Mouse (Mus musculus): ENCODE results near the gene Sult3a1. TPM values are rescaled to one million over a fixed set of nuclear protein-coding genes. Genes with fewer than 3 reads are reported as not detected.
A peak's percentile ranks its signal among the peaks of the same experiment; 100 is the strongest.
"Not testable (repeated sequence)": the region's sequence is repeated elsewhere in the genome, so short reads cannot be mapped to it uniquely, and the experiment has no call there.

Sult3a1 gene
- total RNA-seq (2021): not detected
- long read RNA-seq, experiment 1: 0 reads
- long read RNA-seq, experiment 2: 0 reads

DNA sequence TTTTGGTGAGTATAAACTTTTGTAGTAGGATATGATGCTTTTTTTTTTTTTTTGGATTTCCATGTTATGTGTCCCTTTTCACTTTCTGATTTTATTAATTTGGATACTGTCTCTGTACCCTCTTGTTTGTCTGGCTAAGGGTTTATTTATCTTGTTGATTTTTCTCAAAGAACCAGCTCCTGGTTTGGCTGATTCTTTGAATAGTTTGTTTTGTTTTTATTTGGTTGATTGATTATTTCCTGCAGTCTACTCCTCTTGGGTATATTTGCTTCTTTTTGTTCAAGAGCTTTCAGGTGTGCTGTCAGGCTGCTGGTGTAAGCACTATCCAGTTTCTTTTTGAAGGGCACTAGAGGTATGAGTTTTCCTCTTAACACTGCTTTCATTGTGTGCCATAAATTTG, at the start of gene Sult3a1:
Sult3a1 (plus strand) TSS at position 301 of the 400 bp plus-strand sequence.
- DNase-seq: no peak

GRCm38 (mm10) chr10:33811807-33812206, 45.7 kb upstream of the Sult3a1 start:
- DNase-seq: no peak

DNA sequence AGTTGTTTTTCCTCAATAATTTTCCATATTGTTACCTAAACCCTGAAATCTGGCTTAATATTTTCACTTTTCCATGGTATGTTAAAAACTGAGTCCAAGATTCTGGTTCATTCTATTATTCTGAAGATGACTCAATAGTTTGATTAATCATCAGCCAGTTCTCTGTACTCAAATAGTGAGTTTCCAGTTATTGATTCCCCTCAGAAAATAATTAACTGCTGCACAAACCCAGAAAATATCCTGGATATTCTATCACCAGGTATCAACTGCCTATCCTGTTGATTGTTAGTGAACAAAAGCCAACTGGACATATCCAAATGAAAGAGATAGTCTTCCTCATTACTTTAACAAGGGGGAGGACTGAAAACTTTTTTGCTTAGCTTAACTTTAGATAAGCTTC, 43.3 kb upstream of the Sult3a1 start:
- DNase-seq: no peak

DNA sequence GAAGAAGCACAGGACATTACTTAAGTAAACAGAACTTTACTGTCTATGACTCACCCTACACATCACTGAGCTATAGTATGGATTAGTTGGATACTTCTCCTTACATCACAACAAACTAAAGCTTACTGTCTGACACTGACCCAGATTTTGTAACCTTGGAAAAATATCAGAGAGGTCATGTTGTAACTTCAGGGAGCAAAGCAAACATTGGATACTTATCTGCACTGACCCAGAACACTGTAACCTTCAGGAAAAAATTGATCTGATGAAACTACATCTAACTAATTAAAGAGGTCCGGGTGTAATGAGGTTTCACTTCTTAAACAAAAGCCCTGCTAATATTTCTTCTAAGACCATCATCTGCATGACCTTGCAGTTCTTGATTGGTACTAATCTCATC, 40.6 kb upstream of the Sult3a1 start:
- no peak for DNase-seq

GRCm38 (mm10) chr10:33820892-33821291, 36.6 kb upstream of the Sult3a1 start:
- no peak for DNase-seq

DNA sequence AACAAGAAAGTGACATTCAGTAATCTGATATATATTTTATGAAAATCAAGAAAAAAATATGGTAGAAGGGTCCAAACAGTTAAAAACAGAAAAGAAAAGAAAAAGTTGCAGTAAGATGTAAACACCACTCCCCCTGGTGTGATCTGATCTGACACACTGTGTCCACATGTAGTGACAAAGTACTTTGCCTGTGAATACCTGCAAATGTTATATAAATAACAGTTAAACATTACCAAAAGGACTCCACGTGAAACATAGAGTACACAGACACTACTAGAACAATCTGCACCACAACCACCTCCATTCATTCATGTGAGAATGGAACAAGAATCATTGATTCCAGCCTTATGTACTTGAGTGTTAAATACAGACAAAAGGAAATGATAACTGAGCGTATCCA, 8.5 kb downstream of the Sult3a1 start:
- DNase-seq: no peak

- DNase-seq: no peak
These were observed 12.9 kb downstream of the Sult3a1 start for GRCm38 (mm10) chr10:33870441-33870840.

- DNase-seq: no peak
These were observed 15.3 kb downstream of the Sult3a1 start for GRCm38 (mm10) chr10:33872672-33873398.

- DNase-seq: not testable (repeated sequence)
These were observed 24.9 kb downstream of the Sult3a1 start for GRCm38 (mm10) chr10:33882411-33882810.

- DNase-seq: not testable (repeated sequence)
These were observed 44.0 kb downstream of the Sult3a1 start for GRCm38 (mm10) chr10:33901520-33901919.

DNA sequence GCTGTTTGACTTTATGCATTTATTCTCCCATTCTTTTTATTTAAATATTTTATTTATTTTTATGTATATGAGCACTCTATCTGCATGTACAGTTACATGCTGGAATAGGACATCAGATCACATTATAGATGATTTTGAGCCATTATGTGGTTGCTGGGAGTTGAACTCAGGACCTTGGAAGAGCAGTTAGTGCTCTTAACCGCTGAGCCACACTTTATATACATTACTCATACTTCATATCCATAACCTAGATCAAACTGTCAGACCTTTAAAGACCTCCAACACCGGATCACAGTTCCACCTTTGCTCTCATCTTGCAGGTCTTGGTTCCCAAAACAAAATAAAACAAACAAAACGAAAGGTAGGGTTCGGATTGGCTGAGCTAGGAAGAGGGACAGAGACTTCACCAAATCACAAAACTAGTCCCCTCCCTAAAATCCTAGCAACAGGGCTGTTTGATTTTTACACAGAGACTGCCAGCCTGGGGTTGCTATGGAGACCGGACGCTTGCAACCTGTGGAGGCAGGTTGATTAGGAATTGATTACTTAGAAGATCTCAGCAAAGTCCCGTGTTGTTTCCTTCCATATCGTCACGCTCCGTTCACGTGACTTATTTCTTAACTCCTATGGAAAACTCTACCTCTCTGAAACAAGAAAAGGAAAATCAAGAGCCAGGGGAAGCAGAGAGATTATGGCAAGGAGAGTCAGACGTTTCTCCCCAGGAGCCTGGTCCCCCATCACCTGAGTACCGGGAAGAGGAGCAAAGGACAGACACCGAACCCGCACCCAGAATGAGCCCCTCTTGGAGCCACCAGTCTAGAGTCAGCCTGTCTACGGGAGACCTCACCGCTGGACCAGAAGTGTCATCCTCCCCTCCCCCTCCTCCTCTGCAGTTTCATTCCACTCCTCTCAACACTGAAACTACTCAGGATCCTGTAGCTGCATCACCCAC, 47.3 kb downstream of the Sult3a1 start, which contains the start of gene Rsph4a:
Rsph4a (plus strand) TSS at position 582 of the 952 bp plus-strand sequence.
- peak; percentile 4 to 7 for DNase-seq

DNA sequence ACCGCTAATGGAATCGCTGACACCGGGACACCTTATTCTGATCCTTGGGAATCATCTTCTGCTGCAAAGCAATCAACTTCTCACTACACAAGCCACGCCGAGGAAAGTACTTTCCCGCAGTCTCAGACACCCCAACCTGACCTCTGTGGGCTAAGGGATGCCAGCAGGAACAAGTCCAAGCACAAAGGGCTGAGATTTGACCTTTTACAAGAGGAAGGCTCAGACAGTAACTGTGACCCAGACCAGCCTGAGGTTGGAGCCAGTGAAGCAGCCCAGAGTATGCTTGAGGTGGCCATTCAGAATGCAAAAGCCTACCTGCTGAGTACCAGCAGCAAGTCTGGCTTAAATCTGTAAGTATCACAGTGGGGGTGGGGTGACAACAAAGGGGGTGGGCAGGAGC, 48.0 kb downstream of the Sult3a1 start:
- DNase-seq: no peak

Other genes starting within 250 kb of the Sult3a1 start
- not detected for gene Clvs2, start 233.0 kb upstream of the Sult3a1 start, total RNA-seq (2021)
- gene Sult3a2, start 71.0 kb upstream of the Sult3a1 start, total RNA-seq (2021): not detected
- under 1 TPM in 1 of 2 experiments, not detected in 1; 0.44 TPM for gene Rsph4a, start 47.4 kb downstream of the Sult3a1 start, total RNA-seq (2021)
- 1 to 10 TPM; 8.3 to 10.0 TPM for gene Zup1, start 93.5 kb downstream of the Sult3a1 start, total RNA-seq (2021)
- 100 to 1,000 TPM; 121 to 123 TPM for gene Rwdd1, start 161.9 kb downstream of the Sult3a1 start, total RNA-seq (2021)
- gene Trappc3l, start 179.9 kb downstream of the Sult3a1 start, total RNA-seq (2021): not detected
- not detected for gene Calhm4, start 186.6 kb downstream of the Sult3a1 start, total RNA-seq (2021)
- gene Calhm5, start 238.8 kb downstream of the Sult3a1 start, total RNA-seq (2021): under 1 TPM; 0.87 to 0.93 TPM